Mouse (Mus musculus): ENCODE measurements at regions not wholly inside any gene's neighbourhood (a gene's known extent, or its start where the extent isn't known, plus 50 kb on each side); places are given as distances from the start of the nearest gene placed in this dataset.

DNA sequence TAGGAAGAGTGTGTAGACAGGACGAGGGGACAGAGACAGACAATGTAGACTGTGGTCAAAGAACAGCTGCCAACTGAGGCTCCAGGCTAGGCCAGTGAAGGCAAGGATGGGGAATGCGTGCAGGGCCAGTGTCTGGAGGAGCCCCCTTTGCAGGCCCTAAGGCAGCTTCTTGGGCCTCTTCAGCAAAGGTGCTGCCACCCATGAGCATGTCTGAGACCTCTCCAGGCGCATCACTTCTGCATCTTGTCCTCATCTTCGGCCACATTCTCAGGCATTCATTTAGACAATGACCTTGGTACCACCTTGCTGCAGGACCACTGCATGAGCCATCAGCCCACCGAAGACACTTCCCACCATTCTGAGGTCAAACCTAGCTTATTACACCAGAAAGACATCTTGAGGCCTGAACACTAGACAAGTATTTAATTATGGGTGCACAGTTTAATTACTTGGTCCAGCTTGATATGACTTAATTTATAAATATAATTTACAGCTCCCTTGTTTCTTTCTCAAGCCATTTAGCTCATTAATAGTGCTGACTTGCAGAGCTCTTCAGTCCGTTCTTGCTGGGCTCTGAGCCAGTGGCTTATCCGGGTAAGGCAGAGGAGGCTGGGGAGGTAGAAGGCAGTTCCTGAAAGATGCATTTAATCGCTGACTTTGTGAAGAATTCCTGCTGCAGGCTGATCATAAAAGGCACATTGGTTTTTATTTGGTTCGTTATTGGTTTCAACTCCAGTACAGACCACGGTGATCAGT, 72.1 kb upstream of the Sesn3 start:
- no peak for DNase-seq (ENCODE audit: low spot score)
- Histone ChIP-seq H3K27ac (ENCODE audit: low read depth, low read length) (no peak overlapping the region), H3K4me2 (ENCODE audit: low read depth, low read length, poor library complexity, severe bottlenecking) (no peak overlapping the region), H3K27me3 (ENCODE audit: insufficient read depth, low read length) (no peaks in the 10 kb centered on the region), H3K9me3 (ENCODE audit: low read length) (no peaks in the 10 kb centered on the region), H3K36me3 (ENCODE audit: insufficient read depth, low read length) (no peaks in the 10 kb centered on the region), H3K9ac (replicated peaks; ENCODE audit: low read length, poor library complexity, severe bottlenecking) (no peak overlapping the region), H3K4me1 (ENCODE audit: insufficient read depth, low read length) (no peaks in the 10 kb centered on the region), H3K4me3 (ENCODE audit: low read depth, low read length) (no peak overlapping the region)
- no peak for TF ChIP-seq CTCF (IDR thresholded peaks at IDR 0.05)
- WGBS, result 72% methylated on average over 10 of the region's 10 CpGs
- ATAC-seq (ENCODE audit: low FRiP score), result no peak

DNA sequence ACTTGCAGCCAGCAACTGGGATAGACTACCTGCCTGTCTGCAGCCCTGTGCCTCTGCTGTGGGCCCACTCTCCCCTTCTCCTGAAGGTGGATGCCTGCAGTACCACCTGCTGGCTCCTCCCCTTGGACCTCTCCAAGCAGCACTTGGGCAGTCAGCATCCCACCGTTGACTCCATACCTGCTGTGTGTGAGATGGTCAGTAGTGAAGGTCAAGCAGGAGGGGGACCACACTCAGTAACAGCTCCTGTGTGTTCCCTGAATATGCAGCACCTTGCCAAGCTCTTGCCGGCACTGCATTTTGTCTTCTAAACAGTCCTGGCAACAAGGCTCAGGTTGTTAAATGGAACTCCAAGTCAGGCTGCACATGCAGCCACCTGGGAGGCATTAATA, 71.6 kb upstream of the Sesn3 start:
- ATAC-seq (ENCODE audit: low FRiP score) (no peak), DNase-seq (ENCODE audit: low spot score) (no peak)
- no peak for TF ChIP-seq CTCF (IDR thresholded peaks at IDR 0.05)
- no peak overlapping the region for H3K4me3 ChIP-seq (ENCODE audit: low read depth, low read length)
- H3K27me3 ChIP-seq (ENCODE audit: insufficient read depth, low read length), result no peaks in the 10 kb centered on the region
- no peak overlapping the region for H3K9ac ChIP-seq (replicated peaks; ENCODE audit: low read length, poor library complexity, severe bottlenecking)
- 70% methylated on average over 2 of the region's 2 CpGs for WGBS
- H3K27ac ChIP-seq (ENCODE audit: low read depth, low read length), result no peak overlapping the region
- no peaks in the 10 kb centered on the region for H3K4me1 ChIP-seq (ENCODE audit: insufficient read depth, low read length)
- H3K4me2 ChIP-seq (ENCODE audit: low read depth, low read length, poor library complexity, severe bottlenecking), result no peak overlapping the region
- H3K36me3 ChIP-seq (ENCODE audit: insufficient read depth, low read length), result no peaks in the 10 kb centered on the region
- H3K9me3 ChIP-seq (ENCODE audit: low read length), result no peaks in the 10 kb centered on the region

DNA sequence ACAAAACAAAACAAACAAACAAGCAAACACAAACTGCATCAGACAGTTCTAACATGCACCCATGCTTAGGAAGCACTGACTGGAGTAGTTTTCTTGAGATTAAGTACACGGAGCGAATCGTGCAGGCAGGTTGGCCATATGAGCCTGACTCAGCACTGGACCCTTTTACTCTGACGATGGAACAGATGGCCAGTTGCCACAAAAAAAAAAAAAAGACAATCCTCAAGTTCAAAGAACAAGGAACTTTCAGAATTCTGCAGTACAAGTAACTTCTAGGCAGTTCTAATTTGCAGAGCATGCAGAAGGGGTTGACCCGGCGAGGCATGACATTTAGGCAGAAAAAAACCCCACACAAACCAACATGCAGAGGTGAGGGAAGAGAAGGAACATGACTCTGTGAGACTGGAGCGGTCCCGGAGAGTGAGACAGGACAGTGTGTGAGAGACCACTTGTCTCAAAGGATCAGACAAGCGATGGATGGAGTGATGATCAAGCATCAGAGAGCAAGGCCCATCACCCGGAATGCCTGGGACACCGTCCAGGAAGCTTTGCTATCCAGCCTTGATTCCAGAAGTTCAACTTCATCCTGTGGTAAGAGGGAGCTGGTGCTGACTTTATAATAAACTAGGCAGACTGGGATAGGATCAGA, 71.0 kb upstream of the Sesn3 start:
- Histone ChIP-seq H3K9ac (replicated peaks; ENCODE audit: low read length, poor library complexity, severe bottlenecking) (no peak overlapping the region), H3K27ac (ENCODE audit: low read depth, low read length) (no peak overlapping the region), H3K4me1 (ENCODE audit: insufficient read depth, low read length) (no peaks in the 10 kb centered on the region), H3K9me3 (ENCODE audit: low read length) (no peaks in the 10 kb centered on the region), H3K36me3 (ENCODE audit: insufficient read depth, low read length) (no peaks in the 10 kb centered on the region), H3K4me3 (ENCODE audit: low read depth, low read length) (no peak overlapping the region), H3K4me2 (ENCODE audit: low read depth, low read length, poor library complexity, severe bottlenecking) (no peak overlapping the region), H3K27me3 (ENCODE audit: insufficient read depth, low read length) (no peaks in the 10 kb centered on the region)
- no peak for DNase-seq (ENCODE audit: low spot score)
- ATAC-seq (ENCODE audit: low FRiP score), result no peak
- 87% methylated on average over 11 of the region's 11 CpGs for WGBS
- no peak for TF ChIP-seq CTCF (IDR thresholded peaks at IDR 0.05)

DNA sequence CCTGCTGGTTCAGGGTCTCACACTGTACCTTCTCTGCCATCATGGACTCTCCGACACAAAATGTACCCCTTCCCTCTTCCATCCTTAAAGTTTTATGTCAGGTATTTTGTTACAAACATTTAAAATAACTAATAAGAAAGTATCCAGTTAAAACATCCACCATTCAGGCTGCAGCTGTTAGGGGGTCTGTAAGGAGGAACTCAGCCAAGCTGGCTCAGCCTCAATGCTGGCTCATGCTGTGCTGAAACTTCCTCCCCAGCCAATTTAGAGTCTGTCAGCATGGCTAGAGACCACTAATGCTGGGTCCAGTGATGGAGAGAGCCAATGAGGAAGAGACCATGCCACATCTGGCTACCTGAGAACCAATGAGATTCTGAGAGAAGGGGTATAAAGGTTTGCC, 70.0 kb upstream of the Sesn3 start:
- H3K36me3 ChIP-seq (ENCODE audit: insufficient read depth, low read length), result no peaks in the 10 kb centered on the region
- H3K4me1 ChIP-seq (ENCODE audit: insufficient read depth, low read length), result no peaks in the 10 kb centered on the region
- WGBS, result 97% methylated on average over 1 of the region's 1 CpGs
- no peaks in the 10 kb centered on the region for H3K27me3 ChIP-seq (ENCODE audit: insufficient read depth, low read length)
- H3K9me3 ChIP-seq (ENCODE audit: low read length), result no peaks in the 10 kb centered on the region
- DNase-seq (ENCODE audit: low spot score) (no peak), ATAC-seq (ENCODE audit: low FRiP score) (no peak)
- no peak overlapping the region for H3K9ac ChIP-seq (replicated peaks; ENCODE audit: low read length, poor library complexity, severe bottlenecking)
- H3K27ac ChIP-seq (ENCODE audit: low read depth, low read length), result no peak overlapping the region
- no peak overlapping the region for H3K4me2 ChIP-seq (ENCODE audit: low read depth, low read length, poor library complexity, severe bottlenecking)
- no peak for TF ChIP-seq CTCF (IDR thresholded peaks at IDR 0.05)
- H3K4me3 ChIP-seq (ENCODE audit: low read depth, low read length), result no peak overlapping the region

DNA sequence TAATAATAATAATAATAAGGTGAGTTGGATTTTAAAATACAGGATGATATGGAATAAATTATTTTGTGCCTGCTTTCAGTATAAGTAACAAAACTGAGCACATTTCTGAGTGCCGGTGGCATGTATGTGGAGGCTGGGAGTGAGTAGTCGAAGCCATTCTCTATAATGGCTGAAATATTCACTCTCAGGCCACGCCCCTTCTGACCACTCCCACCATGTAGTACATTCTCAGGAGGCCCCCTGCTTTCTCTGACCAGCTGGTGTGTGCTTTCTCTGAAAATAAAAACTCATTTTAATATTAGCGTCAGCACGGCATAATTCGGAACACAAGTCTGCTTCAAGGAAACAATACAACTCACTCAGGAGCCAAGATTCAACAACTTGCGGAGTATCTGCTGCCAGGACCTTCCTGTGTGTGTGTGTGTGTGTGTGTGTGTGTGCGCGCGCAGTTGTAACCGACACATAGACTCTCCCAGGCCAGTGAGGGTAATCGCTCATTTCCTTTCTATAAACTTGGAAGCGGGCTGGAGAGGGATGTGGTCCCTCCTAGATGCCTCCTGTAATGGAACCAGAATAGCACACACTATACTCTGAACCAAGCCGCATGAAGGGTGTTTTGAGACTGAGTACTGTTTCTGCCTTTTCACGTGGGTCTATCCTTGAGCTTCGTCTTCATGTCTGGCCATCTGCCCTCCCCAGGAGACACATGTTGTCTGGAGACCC, 67.9 kb upstream of the Sesn3 start:
- ATAC-seq (ENCODE audit: low FRiP score) (no peak), DNase-seq (ENCODE audit: low spot score) (no peak)
- H3K36me3 ChIP-seq (ENCODE audit: insufficient read depth, low read length), result no peaks in the 10 kb centered on the region
- H3K4me2 ChIP-seq (ENCODE audit: low read depth, low read length, poor library complexity, severe bottlenecking), result no peak overlapping the region
- no peak for TF ChIP-seq CTCF (IDR thresholded peaks at IDR 0.05)
- WGBS, result 82% methylated on average over 16 of the region's 16 CpGs
- H3K4me3 ChIP-seq (ENCODE audit: low read depth, low read length), result no peak overlapping the region
- H3K4me1 ChIP-seq (ENCODE audit: insufficient read depth, low read length), result no peaks in the 10 kb centered on the region
- no peaks in the 10 kb centered on the region for H3K27me3 ChIP-seq (ENCODE audit: insufficient read depth, low read length)
- H3K9ac ChIP-seq (replicated peaks; ENCODE audit: low read length, poor library complexity, severe bottlenecking), result no peak overlapping the region
- H3K27ac ChIP-seq (ENCODE audit: low read depth, low read length), result no peak overlapping the region
- H3K9me3 ChIP-seq (ENCODE audit: low read length), result no peaks in the 10 kb centered on the region

DNA sequence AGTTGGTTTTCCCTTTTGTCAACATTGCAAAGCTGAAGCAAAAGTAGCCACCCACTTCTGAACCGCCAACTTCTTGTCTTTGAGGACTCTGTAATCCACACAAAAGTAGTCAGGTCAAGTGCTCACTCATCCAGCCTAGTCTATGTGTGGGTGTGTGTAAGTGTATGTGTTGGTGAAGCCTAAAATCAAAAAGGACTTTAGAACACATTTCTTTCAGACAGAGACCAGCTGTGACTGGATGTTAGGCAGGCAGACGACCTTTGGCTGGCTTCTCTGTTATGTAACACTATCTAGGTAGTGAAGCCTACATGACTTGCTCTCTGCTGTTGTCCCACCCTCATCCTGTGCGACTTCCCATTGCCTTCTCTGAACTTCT, 67.3 kb upstream of the Sesn3 start:
- ATAC-seq (ENCODE audit: low FRiP score) (no peak), DNase-seq (ENCODE audit: low spot score) (no peak)
- 78% methylated on average over 3 of the region's 3 CpGs for WGBS
- Histone ChIP-seq H3K9ac (replicated peaks; ENCODE audit: low read length, poor library complexity, severe bottlenecking) (no peak overlapping the region), H3K4me3 (ENCODE audit: low read depth, low read length) (no peak overlapping the region), H3K9me3 (ENCODE audit: low read length) (no peaks in the 10 kb centered on the region), H3K4me1 (ENCODE audit: insufficient read depth, low read length) (no peaks in the 10 kb centered on the region), H3K36me3 (ENCODE audit: insufficient read depth, low read length) (no peaks in the 10 kb centered on the region), H3K4me2 (ENCODE audit: low read depth, low read length, poor library complexity, severe bottlenecking) (no peak overlapping the region), H3K27me3 (ENCODE audit: insufficient read depth, low read length) (no peaks in the 10 kb centered on the region), H3K27ac (ENCODE audit: low read depth, low read length) (no peak overlapping the region)
- TF ChIP-seq CTCF (IDR thresholded peaks at IDR 0.05), result no peak
